Mouse (Mus musculus): Measurements from ENCODE around the gene Cxcl9.

The Cxcl9 gene

DNA sequence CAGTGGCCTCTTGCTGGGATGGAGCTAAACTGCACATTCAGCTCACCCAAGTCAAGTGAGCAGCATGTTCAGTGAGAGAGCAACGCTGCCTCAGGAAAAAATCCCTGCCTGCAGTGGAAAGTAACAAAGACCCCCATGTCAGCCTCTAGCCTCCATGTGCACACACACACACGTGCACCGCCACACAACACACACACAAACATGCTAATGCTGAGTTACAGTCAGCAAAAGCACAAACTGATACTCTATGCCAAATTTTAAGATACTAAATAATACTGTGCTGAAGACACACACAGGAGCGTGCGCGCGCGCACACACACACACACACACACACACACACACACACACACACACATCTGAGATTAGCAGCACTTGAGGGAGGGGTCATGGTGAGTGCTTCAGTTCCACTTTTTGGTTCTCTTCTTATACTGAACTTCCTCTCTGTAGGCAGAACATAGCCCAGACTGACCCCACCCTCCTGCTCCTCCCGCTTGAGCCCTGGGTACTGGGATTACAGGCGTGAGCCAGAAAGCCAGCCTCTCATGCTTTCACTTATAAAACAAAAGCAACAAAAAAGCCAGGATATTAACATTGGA is 48.8 kb downstream of the Cxcl9 start:
- peak; percentile 67 for DNase-seq (ENCODE audit: low spot score)

DNA sequence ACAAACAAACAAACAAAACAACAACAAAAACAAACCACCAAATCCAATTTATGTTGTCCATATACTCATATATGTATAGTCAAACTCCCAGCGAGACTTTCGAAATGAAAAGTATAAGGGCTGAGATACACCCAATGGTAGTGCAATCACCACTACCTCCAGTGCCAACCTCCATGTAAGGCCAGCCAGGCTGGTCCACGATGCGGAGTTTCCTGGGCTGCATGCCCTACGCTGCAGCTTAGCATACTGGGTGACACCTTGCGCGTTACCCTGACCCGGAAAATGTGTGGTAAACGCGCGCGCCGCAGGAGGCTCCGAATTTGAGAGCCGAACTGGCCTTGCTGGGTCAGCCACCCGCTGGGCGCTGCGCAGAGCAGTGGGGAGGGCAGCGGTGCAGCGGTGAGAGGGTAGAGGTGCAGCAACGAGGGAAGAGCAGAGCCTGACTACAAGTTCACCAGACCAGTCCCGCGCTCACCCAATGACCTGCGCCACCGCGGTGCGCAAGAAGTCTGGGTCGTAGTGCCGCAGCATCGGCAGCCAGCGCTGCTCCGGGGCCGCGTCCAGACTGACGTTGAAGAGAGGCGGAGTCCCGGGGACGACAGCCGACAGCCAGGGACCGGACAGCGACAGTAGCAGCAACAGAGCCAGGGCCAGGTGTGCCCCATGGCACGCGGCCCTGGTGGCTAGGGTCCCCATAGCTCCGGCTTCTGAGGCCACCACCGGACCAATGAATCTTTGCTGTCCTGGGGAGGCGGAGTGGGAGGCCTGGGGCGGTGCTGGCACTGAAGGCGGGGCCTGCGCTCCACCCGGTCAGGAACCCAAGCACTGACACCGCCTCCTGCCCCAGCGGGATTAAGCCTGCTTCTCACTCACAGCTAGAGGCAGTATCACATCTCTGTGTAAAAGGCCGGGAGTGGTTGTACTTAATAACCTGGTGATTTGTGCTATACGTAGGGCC is 50.2 kb downstream of the Cxcl9 start, which contains the start of gene Naaa:
Gene Naaa, minus strand, starts transcription at position 734 of the 958 bp plus-strand sequence.
- peak; percentile 93 for DNase-seq (ENCODE audit: low spot score)
